Mouse (Mus musculus) CH12.LX (cell line): ENCODE measurements at regions not wholly inside any gene's neighbourhood (a gene's known extent, or its start where the extent isn't known, plus 50 kb on each side); places are given as distances from the start of the nearest gene placed in this dataset.

Source experiments
- DNase-seq: peaks from one replicate; pipeline ENCODE4 v3.0.0-alpha.2; 2013; ENCODE audit errors: extremely low read depth
- H3K27ac ChIP-seq: 2 replicates; pipeline ENCODE4 v1.5.1; 2012; ENCODE audit warnings: low read depth, mild to moderate bottlenecking, control low read depth, moderate library complexity; ENCODE audit not compliant: insufficient read depth
- H3K27me3 ChIP-seq: replicated peaks from 2 replicates; pipeline ENCODE3; 2012; ENCODE audit warnings: inconsistent platforms
- H3K36me3 ChIP-seq, 2 experiments: replicated peaks in 1 of 2; 2 replicates each; pipeline versions ENCODE3 to v1.6.1; 2012; ENCODE audit warnings: inconsistent platforms in 1 of 2, low read length in 1 of 2, mild to moderate bottlenecking in 1 of 2, mixed read lengths in 1 of 2, moderate library complexity in 1 of 2; ENCODE audit not compliant: control insufficient read depth in 1 of 2, insufficient read depth in 1 of 2
- H3K4me1 ChIP-seq, 2 experiments: 2 replicates each; pipeline ENCODE4 v1.6.1; 2012; ENCODE audit warnings: inconsistent platforms in 1 of 2, moderate library complexity in 1 of 2; ENCODE audit not compliant: insufficient read depth in 2 of 2, control insufficient read depth in 1 of 2
- H3K4me2 ChIP-seq: 2 replicates; pipeline ENCODE4 v1.6.1; 2012; ENCODE audit warnings: low read depth, mild to moderate bottlenecking, control low read depth; ENCODE audit not compliant: poor library complexity, insufficient read depth, severe bottlenecking
- H3K4me3 ChIP-seq, 3 experiments: fragments of 150-350 bp in 1 of 3; sonication (generic) in 1 of 3; replicated peaks in 1 of 3; 2 replicates each; pipeline versions ENCODE3 to v1.5.1; 2011 to 2012; ENCODE audit warnings: low read depth in 2 of 3, low read length in 2 of 3, mild to moderate bottlenecking in 2 of 3, moderate library complexity in 2 of 3, control low read depth in 1 of 3, improper control_type of control experiment in 1 of 3, inconsistent platforms in 1 of 3, mixed read lengths in 1 of 3; ENCODE audit not compliant: poor library complexity in 1 of 3
- H3K79me2 ChIP-seq: replicated peaks from 2 replicates; pipeline ENCODE4 v1.6.1; 2012; ENCODE audit warnings: mild to moderate bottlenecking, moderate library complexity; ENCODE audit not compliant: control insufficient read depth, poor library complexity, insufficient read depth, severe bottlenecking; ENCODE audit errors: extremely low read depth
- H3K9ac ChIP-seq: 2 replicates; pipeline ENCODE4 v1.6.1; 2012; ENCODE audit warnings: low read depth, mild to moderate bottlenecking, control low read depth, moderate library complexity; ENCODE audit not compliant: insufficient read depth
- H3K9me3 ChIP-seq: replicated peaks from 2 replicates; pipeline ENCODE3; 2012; ENCODE audit warnings: low read length, inconsistent platforms, mixed read lengths
- BHLHE40 ChIP-seq: IDR thresholded peaks from 2 replicates; pipeline ENCODE4 v1.6.1; 2011; ENCODE audit warnings: mild to moderate bottlenecking, low read depth, low read length, improper control_type of control experiment
- CHD1 ChIP-seq: IDR thresholded peaks from 2 replicates; pipeline ENCODE4 v1.6.1; 2012; ENCODE audit warnings: low read depth, low read length, improper control_type of control experiment, inconsistent platforms
- GABPA ChIP-seq: IDR thresholded peaks from 2 replicates; pipeline ENCODE4 v1.6.1; 2012; ENCODE audit warnings: low read depth, low read length, improper control_type of control experiment, inconsistent platforms; ENCODE audit not compliant: insufficient replicate concordance
- HCFC1 ChIP-seq: IDR thresholded peaks from 2 replicates; pipeline ENCODE4 v1.6.1; 2012; ENCODE audit warnings: low read depth, mild to moderate bottlenecking, inconsistent platforms, low read length, improper control_type of control experiment
- IRF4 ChIP-seq: IDR thresholded peaks from 2 replicates; pipeline ENCODE4 v1.6.1; 2014; ENCODE audit warnings: low read depth, mild to moderate bottlenecking, inconsistent platforms, low read length, improper control_type of control experiment
- POLR2A ChIP-seq: IDR thresholded peaks from 2 replicates; pipeline ENCODE4 v1.6.1; 2011; ENCODE audit warnings: low read depth, mild to moderate bottlenecking, improper control_type of control experiment, low read length
- SIN3A ChIP-seq: IDR thresholded peaks from 2 replicates; pipeline ENCODE4 v1.6.1; 2012; ENCODE audit warnings: low read length, improper control_type of control experiment, inconsistent platforms
- SMC3 ChIP-seq: IDR thresholded peaks from 2 replicates; pipeline ENCODE4 v1.6.1; 2011; ENCODE audit warnings: low read depth, low read length, improper control_type of control experiment
- USF1 ChIP-seq: IDR thresholded peaks from 2 replicates; pipeline ENCODE4 v1.6.1; 2014; ENCODE audit warnings: low read depth, mild to moderate bottlenecking, inconsistent platforms, low read length, improper control_type of control experiment
- ZC3H11A ChIP-seq: IDR thresholded peaks from 2 replicates; pipeline ENCODE4 v1.6.1; 2012; ENCODE audit warnings: low read depth, mild to moderate bottlenecking, inconsistent platforms, low read length, improper control_type of control experiment
- ZNF384 ChIP-seq: IDR thresholded peaks from 2 replicates; pipeline ENCODE4 v1.6.1; 2012; ENCODE audit warnings: low read depth, low read length, improper control_type of control experiment, inconsistent platforms
- dilution Hi-C: fragments of 300-500 bp; cut with MboI; formaldehyde crosslinking; loops from 2 replicates; pipeline ENCODE4 v1.14.3; 2020; ENCODE audit warnings: low sequenced_read_pairs; ENCODE audit not compliant: extremely low pct_unique_long_range_greater_than_20kb, extremely low pct_ligation_motif_present
- in situ Hi-C: fragments of 300-500 bp; cut with MboI; formaldehyde crosslinking; loops from 3 replicates; pipeline ENCODE4 v1.14.3; 2019; ENCODE audit warnings: low sequenced_read_pairs, low pct_ligation_motif_present, low pct_unique_long_range_greater_than_20kb, mixed read lengths

- Histone ChIP-seq H3K9ac (no peak overlapping the region), H3K27me3 (peaks cover 60% of the 10 kb centered on the region), H3K9me3 (peaks cover 6% of the 10 kb centered on the region), H3K27ac (no peak overlapping the region), H3K4me1 (0 out of 4 replicates have a peak, but pooled peaks cover 0 to 2% of the 10 kb centered on the region in 2 experiments), H3K36me3 (no peaks in the 10 kb centered on the region), H3K4me2 (no peak overlapping the region), H3K79me2 (no peaks in the 10 kb centered on the region), H3K4me3 (no peak overlapping the region)
- dilution Hi-C loops: no loop called here
- in situ Hi-C loops: no loop called here
- TF ChIP-seq HCFC1 (no peak), CHD1 (no peak), GABPA (no peak), ZC3H11A (no peak), POLR2A (no peak), ZNF384 (no peak), IRF4 (no peak), SMC3 (no peak), BHLHE40 (no peak), USF1 (no peak), SIN3A (no peak)
- no peak for DNase-seq
These were observed 51.3 kb upstream of the Scmh1 start for GRCm38 (mm10) chr4:120353784-120354183.
